Mouse (Mus musculus) layer of hippocampus, adult 11-12 months (tissue): ENCODE data around the gene Nupr1.

Source experiments
- DNase-seq: peaks from one replicate; pipeline ENCODE4 v3.0.0; 2022; ENCODE audit warnings: low spot score

The Nupr1 gene

GRCm38 (mm10) chr7:126596414-126596813, 34.2 kb downstream of the Nupr1 start:
- no peak for DNase-seq

- no peak for DNase-seq
Observed at GRCm38 (mm10) chr7:126595890-126596289, 34.8 kb downstream of the Nupr1 start.

- DNase-seq: no peak
Observed at GRCm38 (mm10) chr7:126594862-126595561, 35.6 kb downstream of the Nupr1 start, which contains the start of gene Il27. Gene Il27 (minus strand): TSS chr7:126594941.

- DNase-seq: peak; percentile 62
Observed at GRCm38 (mm10) chr7:126587779-126588178, 42.9 kb downstream of the Nupr1 start.

GRCm38 (mm10) chr7:126586839-126587238, 43.8 kb downstream of the Nupr1 start:
- DNase-seq: no peak

- DNase-seq: no peak
Observed at GRCm38 (mm10) chr7:126585717-126586116, 44.9 kb downstream of the Nupr1 start, which contains the start of gene Cln3. Gene Cln3 (minus strand): TSS chr7:126585817.

- no peak for DNase-seq
Observed at GRCm38 (mm10) chr7:126584506-126584977, 46.1 kb downstream of the Nupr1 start, which contains the start of gene Apobr. Gene Apobr (plus strand): TSS chr7:126584942.

- DNase-seq: no peak
Observed at GRCm38 (mm10) chr7:126583761-126584160, 46.9 kb downstream of the Nupr1 start.

GRCm38 (mm10) chr7:126583251-126583709, 47.4 kb downstream of the Nupr1 start:
- DNase-seq: peak; percentile 88

- DNase-seq: peak; percentile 31
Observed at GRCm38 (mm10) chr7:126582759-126583158, 47.9 kb downstream of the Nupr1 start.

- DNase-seq: no peak
Observed at GRCm38 (mm10) chr7:126581661-126582060, 49.0 kb downstream of the Nupr1 start.

GRCm38 (mm10) chr7:126579172-126579571, 51.5 kb downstream of the Nupr1 start:
- no peak for DNase-seq

GRCm38 (mm10) chr7:126576946-126577345, 53.7 kb downstream of the Nupr1 start:
- peak; percentile 57 for DNase-seq
